Mouse (Mus musculus) embryonic facial prominence, embryonic 12.5 days (tissue): ENCODE results near the gene Tmprss3. TPM values are rescaled to one million over a fixed set of nuclear protein-coding genes. Genes with fewer than 3 reads are reported as not detected.

Experiments used
- ATAC-seq: fragments of 200-750 bp; cut with Nextera tagmentation; 2 replicates; pipeline ENCODE4 v1.8.0; 2017; ENCODE audit not compliant: insufficient number of reproducible peaks, insufficient read depth, low FRiP score, low TSS enrichment
- H3K27ac ChIP-seq: fragments of 300-500 bp; sonication (generic); 2 replicates; pipeline ENCODE4 v1.5.1; 2016; ENCODE audit warnings: mild to moderate bottlenecking
- H3K27me3 ChIP-seq: fragments of 300-500 bp; sonication (generic); 2 replicates; pipeline ENCODE4 v1.6.1; 2016; ENCODE audit warnings: mild to moderate bottlenecking, moderate library complexity
- H3K36me3 ChIP-seq: fragments of 300-500 bp; sonication (generic); 2 replicates; pipeline ENCODE4 v1.6.1; 2016; ENCODE audit warnings: mild to moderate bottlenecking
- H3K4me1 ChIP-seq: fragments of 300-500 bp; sonication (generic); 2 replicates; pipeline ENCODE4 v1.6.1; 2016
- H3K4me2 ChIP-seq: fragments of 300-500 bp; sonication (generic); replicated peaks from 2 replicates; pipeline ENCODE4 v1.6.1; 2016; ENCODE audit warnings: mild to moderate bottlenecking, moderate library complexity
- H3K4me3 ChIP-seq: fragments of 300-500 bp; sonication (generic); 2 replicates; pipeline ENCODE4 v1.5.1; 2016; ENCODE audit warnings: mild to moderate bottlenecking
- H3K9ac ChIP-seq: fragments of 300-500 bp; sonication (generic); 2 replicates; pipeline ENCODE4 v1.6.1; 2016; ENCODE audit warnings: mild to moderate bottlenecking, moderate library complexity
- H3K9me3 ChIP-seq: fragments of 300-500 bp; sonication (generic); 2 replicates; pipeline ENCODE4 v1.6.1; 2016; ENCODE audit warnings: mild to moderate bottlenecking, moderate library complexity
- WGBS: fragments of 180-500 bp; shearing (Covaris S2); methylation state at CpG from one replicate; pipeline ENCODE4 v1.1.7; 2016; 5-methylcytosine and 5-hydroxymethylcytosine counted together
- polyA plus RNA-seq: library from polyadenylated mRNA; unstranded; fragments of >200 nt; fragmentation: Nextera tagmentation; extraction: Ambion mirVana; gene quantifications from 2 replicates; pipeline ENCODE4 v1.2.1, GENCODE M21; 2016

Tmprss3 gene
- polyA plus RNA-seq, 1 experiment from 2014 or later, result 0.05 TPM

GRCm38 (mm10) chr17:31223835-31224234, 25.1 kb upstream of the Tmprss3 start:
- H3K4me3 ChIP-seq, result no peak overlapping the region
- no peak overlapping the region for H3K9ac ChIP-seq
- H3K27ac ChIP-seq, result no peak overlapping the region
- 42% methylated on average over 7 of the region's 7 CpGs for WGBS
- H3K36me3 ChIP-seq, result no peaks in the 10 kb centered on the region
- no peaks in the 10 kb centered on the region for H3K9me3 ChIP-seq
- H3K4me2 ChIP-seq, result no peak overlapping the region
- H3K27me3 ChIP-seq, result no peaks in the 10 kb centered on the region
- H3K4me1 ChIP-seq, result peaks cover 16% of the 10 kb centered on the region
- ATAC-seq, result no peak

DNA sequence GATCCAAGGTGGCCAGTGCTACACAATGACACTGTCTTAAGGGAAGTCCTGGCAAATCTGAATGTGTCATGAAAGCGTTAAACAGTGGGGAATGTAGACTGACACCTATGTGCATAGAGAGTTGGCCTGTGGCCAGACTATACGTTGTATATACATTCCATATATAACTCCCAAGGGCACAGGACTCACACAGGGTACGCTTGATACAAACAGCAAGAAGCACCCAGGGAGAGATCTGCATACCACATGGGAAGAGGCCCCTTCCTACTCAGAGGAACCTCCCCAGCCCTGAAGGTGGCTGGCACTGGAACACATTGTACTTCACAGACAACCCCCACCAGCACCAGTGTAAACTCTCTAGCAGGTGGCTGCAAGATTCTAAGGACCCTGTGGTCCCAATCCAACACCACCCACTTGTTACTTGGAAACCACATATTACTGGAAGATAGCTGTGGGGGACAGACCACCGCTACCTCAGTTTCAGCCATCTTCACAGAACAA, 24.1 kb upstream of the Tmprss3 start:
- Histone ChIP-seq H3K4me3 (no peak overlapping the region), H3K9me3 (no peaks in the 10 kb centered on the region), H3K27me3 (no peaks in the 10 kb centered on the region), H3K4me1 (peaks cover 16% of the 10 kb centered on the region), H3K4me2 (no peak overlapping the region), H3K9ac (no peak overlapping the region), H3K36me3 (no peaks in the 10 kb centered on the region), H3K27ac (no peak overlapping the region)
- ATAC-seq, result no peak
- 57% methylated on average over 4 of the region's 4 CpGs for WGBS

- WGBS, result 39% methylated on average over 5 of the region's 5 CpGs
- no peak overlapping the region for H3K9ac ChIP-seq
These were observed 17.5 kb upstream of the Tmprss3 start for GRCm38 (mm10) chr17:31216068-31216955.

DNA sequence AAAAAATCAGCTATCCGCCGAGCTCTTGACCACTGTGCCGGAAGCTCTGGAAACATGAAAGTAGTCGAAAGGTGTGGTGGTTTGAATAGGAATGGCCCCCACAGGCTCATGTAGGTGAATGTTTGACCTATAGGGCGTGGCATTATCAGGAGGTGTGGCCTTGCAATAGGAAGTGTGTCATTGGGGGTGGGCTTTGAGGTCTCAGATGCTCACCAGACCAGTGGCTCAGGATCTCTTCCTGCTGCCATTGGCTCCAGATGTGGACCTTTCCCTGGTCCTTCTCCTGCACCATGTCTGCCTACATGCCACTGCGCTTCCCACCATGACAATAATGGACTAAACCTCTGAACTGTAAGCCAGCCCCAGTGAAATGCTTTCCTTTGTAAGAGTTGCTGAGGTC, 13.1 kb upstream of the Tmprss3 start:
- Histone ChIP-seq H3K4me3 (no peak overlapping the region), H3K4me1 (0 out of 2 replicates have a peak, but pooled peaks cover 5% of the 10 kb centered on the region), H3K9ac (no peak overlapping the region), H3K4me2 (no peak overlapping the region), H3K27me3 (no peaks in the 10 kb centered on the region), H3K9me3 (no peaks in the 10 kb centered on the region), H3K27ac (no peak overlapping the region), H3K36me3 (no peaks in the 10 kb centered on the region)
- no peak for ATAC-seq
- WGBS, result 87% methylated on average over 6 of the region's 6 CpGs

More at GRCm38 (mm10) chr17:31216068-31216955, 17.5 kb upstream of the Tmprss3 start:
- H3K27ac ChIP-seq, result no peak overlapping the region
- H3K4me2 ChIP-seq, result no peak overlapping the region
- ATAC-seq, result no peak
- H3K4me3 ChIP-seq, result no peak overlapping the region
- no peaks in the 10 kb centered on the region for H3K36me3 ChIP-seq
- no peaks in the 10 kb centered on the region for H3K27me3 ChIP-seq
- 0 out of 2 replicates have a peak, but pooled peaks cover 5% of the 10 kb centered on the region for H3K4me1 ChIP-seq
- no peaks in the 10 kb centered on the region for H3K9me3 ChIP-seq

DNA sequence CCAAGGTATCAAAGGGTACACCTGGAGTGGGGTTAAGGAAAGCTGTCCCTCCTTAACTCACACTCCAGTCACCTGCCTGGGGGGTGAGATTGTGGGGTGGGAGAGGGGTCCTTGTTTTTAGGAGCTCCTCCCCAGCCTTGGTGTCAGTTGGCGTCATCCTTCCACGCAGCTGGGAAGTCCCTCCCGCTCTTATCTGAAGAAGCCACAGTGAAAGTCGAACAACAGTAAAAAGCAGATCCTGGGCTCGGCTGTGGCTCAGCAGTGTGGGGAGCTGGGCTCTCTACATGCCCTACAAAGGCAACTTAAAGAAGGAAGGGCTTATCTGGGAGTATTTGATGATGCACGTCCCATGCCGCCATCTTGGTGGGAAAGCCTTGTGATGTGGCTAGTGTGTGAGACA, 11.5 kb upstream of the Tmprss3 start:
- no peak for ATAC-seq
- Histone ChIP-seq H3K36me3 (no peaks in the 10 kb centered on the region), H3K9me3 (no peaks in the 10 kb centered on the region), H3K9ac (no peak overlapping the region), H3K27me3 (no peaks in the 10 kb centered on the region), H3K27ac (no peak overlapping the region), H3K4me3 (no peak overlapping the region), H3K4me2 (no peak overlapping the region), H3K4me1 (no peaks in the 10 kb centered on the region)
- WGBS, result 86% methylated on average over 7 of the region's 7 CpGs

DNA sequence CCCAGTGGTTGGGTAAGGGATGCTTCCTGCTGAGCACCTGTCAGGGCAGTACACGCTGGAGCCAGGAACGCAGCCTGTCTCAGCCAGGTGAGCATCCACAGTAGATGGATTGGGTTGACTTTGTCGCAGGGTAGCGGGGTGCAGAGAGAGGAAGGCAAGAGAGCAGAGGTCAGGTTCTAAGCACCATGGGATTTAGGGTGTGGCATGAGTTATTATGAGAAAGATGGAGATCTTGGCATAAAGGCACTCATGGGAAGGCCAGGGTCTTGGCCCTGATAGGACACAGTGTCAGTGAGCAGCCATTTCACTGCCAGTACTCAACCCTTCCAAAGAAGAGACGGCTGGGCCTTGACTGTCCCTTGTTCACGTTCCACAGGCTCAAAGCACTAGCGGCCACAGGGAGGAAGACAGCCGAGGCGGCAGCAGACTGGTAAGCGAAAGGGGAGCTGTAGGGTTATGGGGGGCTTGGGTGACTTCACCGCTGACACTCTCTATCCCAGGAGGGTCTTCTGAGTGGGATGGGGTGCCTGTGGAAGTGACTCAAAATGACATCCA, 10.7 kb upstream of the Tmprss3 start:
- Histone ChIP-seq H3K4me1 (no peaks in the 10 kb centered on the region), H3K27ac (no peak overlapping the region), H3K27me3 (no peaks in the 10 kb centered on the region), H3K4me3 (no peak overlapping the region), H3K36me3 (no peaks in the 10 kb centered on the region), H3K9ac (no peak overlapping the region), H3K4me2 (no peak overlapping the region), H3K9me3 (no peaks in the 10 kb centered on the region)
- ATAC-seq, result no peak
- 91% methylated on average over 11 of the region's 11 CpGs for WGBS

GRCm38 (mm10) chr17:31208654-31209053, 9.9 kb upstream of the Tmprss3 start:
- H3K27ac ChIP-seq, result no peak overlapping the region
- no peak overlapping the region for H3K9ac ChIP-seq
- 84% methylated on average over 8 of the region's 8 CpGs for WGBS
- no peaks in the 10 kb centered on the region for H3K36me3 ChIP-seq
- no peaks in the 10 kb centered on the region for H3K4me1 ChIP-seq
- no peak overlapping the region for H3K4me3 ChIP-seq
- no peak overlapping the region for H3K4me2 ChIP-seq
- no peaks in the 10 kb centered on the region for H3K27me3 ChIP-seq
- no peak for ATAC-seq
- no peaks in the 10 kb centered on the region for H3K9me3 ChIP-seq

- Histone ChIP-seq H3K9ac (no peak within 1 kb of the TSS), H3K4me3 (no peak within 1 kb of the TSS), H3K27ac (no peak within 1 kb of the TSS), H3K9me3 (no peaks in the 10 kb centered on the region), H3K4me1 (no peaks in the 10 kb centered on the region), H3K4me2 (no peak within 1 kb of the TSS), H3K36me3 (no peaks in the 10 kb centered on the region), H3K27me3 (no peaks in the 10 kb centered on the region)
- no peak for ATAC-seq
- WGBS, result 74% methylated on average over 12 of the region's 12 CpGs
These were observed 9.1 kb upstream of the Tmprss3 start, which contains the start of gene Ubash3a for GRCm38 (mm10) chr17:31207771-31208334. Gene Ubash3a, plus strand, starts transcription at chr17:31207873.

DNA sequence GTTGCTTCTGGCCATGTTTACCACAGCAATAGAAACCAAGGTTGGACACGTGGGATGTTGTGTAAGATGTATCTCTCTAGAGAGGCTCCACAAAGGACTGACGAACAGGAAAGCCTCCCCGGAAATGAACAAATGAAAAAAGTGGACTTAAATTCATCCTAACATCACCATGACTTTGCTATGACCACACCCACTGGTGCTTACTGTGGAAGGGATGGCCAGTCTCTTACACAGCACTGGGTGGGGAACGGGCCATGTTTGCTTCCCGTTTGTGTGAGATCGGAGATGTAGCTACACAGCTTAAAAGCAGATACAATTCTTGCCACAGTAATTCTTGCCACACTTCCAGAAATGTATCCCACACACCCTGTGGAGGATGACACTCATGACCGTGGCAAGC, 2.5 kb downstream of the Tmprss3 start:
- H3K27me3 ChIP-seq, result no peaks in the 10 kb centered on the region; the same call in 1 of the 2 replicates
- no peak overlapping the region for H3K9ac ChIP-seq
- no peak overlapping the region for H3K4me2 ChIP-seq
- H3K9me3 ChIP-seq, result no peaks in the 10 kb centered on the region
- no peaks in the 10 kb centered on the region for H3K36me3 ChIP-seq
- no peak overlapping the region for H3K27ac ChIP-seq
- no peaks in the 10 kb centered on the region for H3K4me1 ChIP-seq
- H3K4me3 ChIP-seq, result no peak overlapping the region
- WGBS, result 88% methylated on average over 7 of the region's 7 CpGs
- ATAC-seq, result no peak

DNA sequence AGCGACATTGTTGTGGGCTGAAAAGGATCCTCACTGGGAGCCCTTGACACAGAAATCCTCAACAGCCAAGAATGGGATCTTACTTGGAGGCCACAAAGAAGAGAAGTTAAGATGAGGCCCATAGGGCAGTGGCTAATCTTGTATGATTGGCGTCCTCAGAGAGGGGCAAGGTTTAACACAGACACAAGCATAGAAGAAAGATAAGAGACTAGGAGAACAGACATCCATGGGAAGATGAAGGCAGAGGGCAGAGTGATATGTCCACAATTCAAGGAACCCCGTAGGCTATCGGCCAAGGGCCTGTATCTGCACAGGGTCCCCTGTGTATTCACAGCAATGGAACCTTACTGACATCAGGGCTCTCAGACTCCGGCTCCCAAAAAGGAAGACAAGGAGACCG, 3.6 kb downstream of the Tmprss3 start:
- no peaks in the 10 kb centered on the region for H3K36me3 ChIP-seq
- WGBS, result 88% methylated on average over 6 of the region's 6 CpGs
- H3K9ac ChIP-seq, result no peak overlapping the region
- no peak overlapping the region for H3K27ac ChIP-seq
- no peaks in the 10 kb centered on the region; the same call in 1 of the 2 replicates for H3K27me3 ChIP-seq
- H3K4me1 ChIP-seq, result no peaks in the 10 kb centered on the region
- H3K4me3 ChIP-seq, result no peak overlapping the region
- no peak for ATAC-seq
- H3K9me3 ChIP-seq, result no peaks in the 10 kb centered on the region
- H3K4me2 ChIP-seq, result no peak overlapping the region

GRCm38 (mm10) chr17:31193360-31193759, 5.4 kb downstream of the Tmprss3 start:
- no peak overlapping the region for H3K9ac ChIP-seq
- no peak for ATAC-seq
- no peaks in the 10 kb centered on the region for H3K4me1 ChIP-seq
- H3K4me3 ChIP-seq, result no peak overlapping the region
- no peaks in the 10 kb centered on the region for H3K36me3 ChIP-seq
- no peaks in the 10 kb centered on the region for H3K9me3 ChIP-seq
- H3K27ac ChIP-seq, result no peak overlapping the region
- no peaks in the 10 kb centered on the region for H3K27me3 ChIP-seq
- WGBS, result 82% methylated on average over 9 of the region's 9 CpGs
- no peak overlapping the region for H3K4me2 ChIP-seq

DNA sequence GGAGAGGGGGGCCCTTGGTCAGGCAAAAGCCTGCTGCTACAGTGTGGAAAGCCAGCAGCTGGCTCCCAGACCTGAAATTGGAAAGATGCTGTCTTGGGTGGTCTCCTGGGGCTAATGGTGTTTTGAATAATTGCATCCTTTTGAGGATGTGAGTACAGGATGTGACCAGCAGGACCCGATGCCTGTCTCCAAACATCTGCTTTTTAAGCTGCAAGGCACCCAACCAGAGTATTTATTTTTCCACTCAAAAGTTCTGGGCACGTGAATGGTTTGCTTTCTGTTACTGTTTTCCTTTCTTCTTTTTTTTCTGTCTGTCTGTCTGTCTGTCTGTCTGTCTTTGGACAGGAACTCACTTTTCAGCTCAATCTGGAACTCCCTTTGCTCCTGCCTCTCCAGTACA, 6.1 kb downstream of the Tmprss3 start:
- Histone ChIP-seq H3K4me3 (no peak overlapping the region), H3K36me3 (no peaks in the 10 kb centered on the region), H3K9me3 (no peaks in the 10 kb centered on the region), H3K27me3 (no peaks in the 10 kb centered on the region), H3K27ac (no peak overlapping the region), H3K4me1 (no peaks in the 10 kb centered on the region), H3K9ac (no peak overlapping the region), H3K4me2 (no peak overlapping the region)
- ATAC-seq, result no peak
- 27% methylated on average over 2 of the region's 2 CpGs for WGBS
